Mouse (Mus musculus): ENCODE measurements around the gene 4930518I15Rik.
"Not testable (repeated sequence)": the region's sequence is repeated elsewhere in the genome, so short reads cannot be mapped to it uniquely, and the experiment has no call there.

GRCm38 (mm10) chr2:156853584-156853983 is 4.2 kb downstream of the 4930518I15Rik start:
- TF ChIP-seq CTCF (IDR thresholded peaks at IDR 0.05; ENCODE audit: control insufficient read depth, insufficient read depth, insufficient replicate concordance, low read depth, low read length); POLR2A (IDR thresholded peaks at IDR 0.05; ENCODE audit: control insufficient read depth, low read depth, low read length): not testable (repeated sequence)

Measured in testis, adult 2 months (tissue).